Mouse (Mus musculus): ENCODE measurements around the gene Gtf2h4.

GRCm38 (mm10) chr17:35666851-35667256 lies 6.7 kb downstream of the Gtf2h4 start:
- TF ChIP-seq TCF12 (IDR thresholded peaks at IDR 0.05; ENCODE audit: low read depth, low read length) (no peak), POLR2A (IDR thresholded peaks at IDR 0.05; ENCODE audit: control insufficient read depth in 1 of 2, insufficient read depth in 1 of 2, low read depth in 1 of 2, low read length in 2 of 2, poor library complexity in 1 of 2) (no peak), RCOR1 (IDR thresholded peaks at IDR 0.05; ENCODE audit: low read depth, low read length) (no peak), ETS1 (IDR thresholded peaks at IDR 0.05; ENCODE audit: low read depth, low read length) (no peak), KAT2A (conservative IDR thresholded peaks at IDR 0.05; ENCODE audit: low read depth, low read length) (no peak), CTCF (IDR thresholded peaks at IDR 0.05 in 2 of 3, conservative IDR thresholded peaks at IDR 0.05 in 1 of 3; ENCODE audit: control insufficient read depth in 1 of 3, insufficient read depth in 1 of 3, low read depth in 2 of 3, low read length in 3 of 3, poor library complexity in 1 of 3, severe bottlenecking in 1 of 3) (no peak; a peak in 1 of 6 replicates), MAX (IDR thresholded peaks at IDR 0.05; ENCODE audit: low read length) (no peak), MYC (IDR thresholded peaks at IDR 0.05; ENCODE audit: low read depth, low read length) (no peak), MAZ (IDR thresholded peaks at IDR 0.05; ENCODE audit: low read depth, low read length) (no peak)
